Mouse (Mus musculus) left cerebral cortex, postnatal 10 days (tissue): ENCODE results near the gene Flt3. TPM values are rescaled to one million over a fixed set of nuclear protein-coding genes. Genes with fewer than 3 reads are reported as not detected.

Source experiments
- DNase-seq, 2 experiments: peaks; one replicate each; pipeline ENCODE4 v3.0.0; 2021 to 2022; ENCODE audit warnings: low spot score in 2 of 2, mixed read lengths in 1 of 2; ENCODE audit errors: extremely low spot score in 1 of 2
- intact Hi-C: fragments of 180-260 bp; cut with DNase I; formaldehyde crosslinking; loops from one replicate; pipeline ENCODE4 v1.15.1; 2025
- total RNA-seq, 2 experiments: library from RNA; stranded (reverse); gene quantifications; 2 replicates each; pipeline ENCODE4 v1.2.3; 2021

Gene Flt3
- total RNA-seq, 2 experiments from 2014 or later = 2.2 to 2.6 TPM

- peak in 1 of 2 experiments; percentile 63 for DNase-seq
- intact Hi-C loops = no loop called here
Measured at GRCm38 (mm10) chr5:147323237-147323917, 76.9 kb downstream of the Flt3 start.

GRCm38 (mm10) chr5:147322183-147322582, 78.1 kb downstream of the Flt3 start, which contains the start of gene Urad:
TSS of gene Urad (minus strand) at chr5:147322440.
- intact Hi-C loops = no loop called here
- no peak for DNase-seq

DNA sequence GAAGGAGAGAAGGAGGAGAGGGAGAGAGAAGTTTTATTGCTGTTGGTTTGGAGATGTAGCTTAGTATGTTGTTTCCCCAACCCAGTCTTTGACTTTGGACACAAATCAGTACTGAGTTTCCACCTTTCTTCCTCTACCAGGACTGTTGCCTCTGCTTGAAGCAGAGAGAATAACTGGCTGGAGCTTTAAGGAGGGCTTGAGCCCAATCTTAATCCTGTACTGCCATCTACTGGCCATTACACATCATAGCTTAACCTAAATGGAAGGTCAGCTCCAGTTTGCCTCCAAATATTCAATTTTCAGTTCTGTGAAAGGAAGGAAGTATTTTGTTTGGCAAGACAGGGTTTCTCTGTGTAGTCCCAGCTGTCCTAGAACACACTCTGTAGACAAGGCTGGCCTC, 80.6 kb downstream of the Flt3 start:
- intact Hi-C loops = loop anchor here (2.0 to 5.0 kb wide), 3 partner anchors 405 to 612 kb away; no protein-coding TSS in a partner anchor
- peak in 1 of 2 experiments; percentile 37 for DNase-seq

GRCm38 (mm10) chr5:147317991-147318390, 82.3 kb downstream of the Flt3 start:
- DNase-seq = no peak
- intact Hi-C loops = loop anchor here (2.0 to 5.0 kb wide), 3 partner anchors 403 to 611 kb away; no protein-coding TSS in a partner anchor

DNA sequence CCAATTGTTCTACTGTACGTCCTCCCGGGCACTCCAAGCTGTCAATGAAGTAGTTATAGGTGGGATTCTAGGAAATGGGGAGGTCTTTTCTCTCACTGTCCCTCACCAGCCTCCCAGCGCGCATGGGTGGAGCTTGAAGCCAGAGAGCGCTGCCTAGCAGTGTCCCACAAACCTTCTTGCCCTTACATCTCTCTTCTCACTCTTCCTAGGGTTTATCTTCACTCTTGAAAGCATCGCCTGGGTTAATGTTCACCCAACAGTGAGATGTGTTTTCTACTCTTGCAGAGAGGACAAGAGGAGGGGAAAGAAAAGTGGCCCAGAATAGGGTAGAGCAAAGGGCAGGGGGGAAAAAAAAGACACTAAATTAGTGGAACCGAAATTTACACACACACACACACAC, 83.0 kb downstream of the Flt3 start:
- intact Hi-C loops = loop anchor here (5.0 kb wide), 1 partner anchor 610 kb away; no protein-coding TSS in a partner anchor
- DNase-seq = no peak

DNA sequence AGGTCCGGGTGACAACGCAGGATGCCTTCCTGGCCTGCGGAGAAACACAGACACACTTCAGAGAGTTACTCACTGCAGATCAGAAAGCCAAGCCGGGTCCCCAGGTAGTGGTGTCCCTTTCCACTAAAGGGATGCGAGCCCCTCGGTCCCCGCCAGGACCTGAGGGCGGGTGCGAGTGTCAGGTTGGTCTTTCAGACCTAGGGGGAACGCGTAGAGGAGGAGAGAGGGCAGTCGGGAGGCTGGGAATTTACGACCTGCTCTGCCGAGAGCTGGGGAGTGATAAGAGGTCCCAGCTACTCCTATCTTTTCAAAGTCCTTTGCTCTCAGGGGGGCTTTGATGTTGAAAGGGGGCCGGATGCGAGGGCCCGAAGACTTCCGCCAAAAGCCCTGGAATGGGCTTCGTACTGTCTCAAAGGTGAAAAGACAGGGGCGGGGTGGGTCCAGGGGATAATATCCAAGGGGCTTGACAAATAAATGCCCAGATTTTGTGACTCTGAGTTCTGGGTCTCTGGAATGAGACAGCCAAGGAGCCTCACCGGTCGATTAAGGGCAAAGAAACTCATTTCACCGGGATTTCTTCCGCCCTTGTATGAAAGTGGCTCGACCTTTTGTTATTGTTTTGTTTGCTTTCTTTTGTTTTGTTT, 84.7 kb downstream of the Flt3 start:
- no peak for DNase-seq
- intact Hi-C loops = loop anchor here (5.0 kb wide), 1 partner anchor 608 kb away; no protein-coding TSS in a partner anchor

DNA sequence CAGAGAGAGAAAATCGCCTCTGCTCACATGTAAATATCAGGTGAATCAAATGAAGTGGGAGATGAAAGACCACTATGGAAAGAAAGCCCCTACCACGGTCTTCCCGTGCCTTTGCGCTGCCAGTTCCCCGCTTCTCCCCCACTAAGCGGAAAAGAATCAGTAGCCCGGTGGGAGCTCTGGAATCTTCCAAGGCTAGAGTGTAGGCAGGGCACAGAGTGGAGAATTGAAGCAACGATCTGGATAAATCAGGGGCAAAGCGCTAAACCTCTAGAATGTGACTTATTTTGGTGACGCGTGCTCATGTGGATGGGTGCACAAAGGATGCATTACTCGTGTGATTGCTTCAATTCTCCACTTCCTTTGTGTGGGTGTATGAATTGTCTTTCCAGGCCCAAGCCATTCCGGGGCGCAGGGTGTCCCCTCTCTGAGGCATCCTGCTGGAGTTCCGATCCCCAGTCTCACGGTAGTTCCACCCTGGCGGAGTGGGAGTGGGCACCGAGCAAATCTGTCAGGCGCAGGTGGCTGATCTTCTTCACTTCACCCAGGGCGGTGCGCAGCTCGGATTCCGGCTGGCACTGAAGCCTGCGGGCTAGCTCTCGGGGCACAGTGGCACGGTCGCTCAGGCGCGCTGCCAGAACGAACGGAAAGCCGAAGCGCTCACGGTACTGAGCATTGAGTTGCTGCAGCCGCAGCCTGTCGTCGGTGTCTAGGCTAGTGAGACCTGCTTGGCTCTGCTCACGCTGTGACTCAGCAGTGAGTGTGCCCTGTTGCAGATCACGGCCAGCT, 85.5 kb downstream of the Flt3 start:
- intact Hi-C loops = loop anchor here (5.0 kb wide), 2 partner anchors 38 to 608 kb away; no protein-coding TSS in a partner anchor
- no peak for DNase-seq

DNA sequence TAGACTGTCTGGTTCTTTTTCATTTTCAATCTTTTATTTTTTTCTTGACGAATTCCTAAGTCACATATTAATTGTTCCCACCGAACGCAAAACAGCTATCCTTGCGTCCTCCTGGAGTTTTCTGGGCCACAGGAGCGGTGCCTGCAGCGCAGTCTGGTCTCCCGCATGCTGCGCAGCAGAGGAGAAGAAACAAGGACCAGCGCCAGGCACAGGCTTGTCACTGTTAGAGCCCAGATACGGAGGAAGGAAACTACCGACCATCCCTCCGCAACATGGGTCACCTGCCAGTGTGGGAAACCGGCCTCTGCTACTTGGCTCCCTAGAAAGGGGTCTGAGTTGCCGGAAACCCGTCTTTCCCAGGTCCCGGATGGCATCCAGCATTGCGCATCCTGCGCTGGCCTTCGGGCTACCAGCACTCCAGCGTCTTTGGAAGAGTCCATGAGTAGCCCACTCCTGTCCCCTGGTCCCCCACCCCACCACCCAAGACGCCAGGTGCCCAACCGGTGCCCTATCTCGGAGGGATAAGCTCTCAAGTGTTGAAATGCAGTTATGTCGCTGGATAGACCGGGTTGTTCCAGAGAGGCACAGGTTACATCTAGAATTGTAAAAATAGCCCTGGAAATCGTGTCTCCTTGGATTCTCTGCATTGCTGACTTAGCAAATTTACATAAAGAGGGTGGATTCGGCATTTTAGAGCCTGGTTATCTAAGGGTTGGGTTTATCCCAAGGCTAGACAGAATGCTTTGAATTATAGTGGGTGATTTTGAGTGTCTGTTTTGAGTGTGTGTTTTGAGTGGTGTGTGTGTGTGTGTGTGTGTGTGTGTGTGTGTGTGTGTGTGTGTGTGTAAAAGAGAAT, 87.2 kb downstream of the Flt3 start:
- intact Hi-C loops = loop anchor here (5.0 kb wide), 1 partner anchor 36 kb away; no protein-coding TSS in a partner anchor
- DNase-seq = no peak

GRCm38 (mm10) chr5:147309786-147310185, 90.5 kb downstream of the Flt3 start:
- intact Hi-C loops = loop anchor here (5.0 kb wide), 1 partner anchor 32 kb away; no protein-coding TSS in a partner anchor
- DNase-seq = no peak

DNA sequence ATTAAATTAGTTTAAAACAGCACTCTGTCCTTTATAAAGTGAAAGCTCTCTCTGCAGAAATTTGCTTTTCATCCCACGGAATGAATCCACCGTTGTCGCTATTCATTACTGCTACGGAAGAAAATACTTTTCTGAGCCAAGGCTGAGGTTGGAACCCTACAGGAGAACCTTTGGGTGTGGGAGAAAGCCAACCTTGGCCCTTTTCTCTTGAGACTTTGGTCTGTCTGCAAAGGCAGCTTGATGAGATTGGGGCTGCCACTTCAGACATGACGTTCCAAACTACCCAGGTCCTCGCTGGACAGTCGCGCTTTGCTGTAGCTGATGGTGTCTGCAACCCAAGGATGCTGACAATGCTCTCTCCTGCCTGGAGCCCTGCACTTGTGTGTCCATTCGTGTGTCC, 91.8 kb downstream of the Flt3 start:
- no peak for DNase-seq
- intact Hi-C loops = no loop called here

DNA sequence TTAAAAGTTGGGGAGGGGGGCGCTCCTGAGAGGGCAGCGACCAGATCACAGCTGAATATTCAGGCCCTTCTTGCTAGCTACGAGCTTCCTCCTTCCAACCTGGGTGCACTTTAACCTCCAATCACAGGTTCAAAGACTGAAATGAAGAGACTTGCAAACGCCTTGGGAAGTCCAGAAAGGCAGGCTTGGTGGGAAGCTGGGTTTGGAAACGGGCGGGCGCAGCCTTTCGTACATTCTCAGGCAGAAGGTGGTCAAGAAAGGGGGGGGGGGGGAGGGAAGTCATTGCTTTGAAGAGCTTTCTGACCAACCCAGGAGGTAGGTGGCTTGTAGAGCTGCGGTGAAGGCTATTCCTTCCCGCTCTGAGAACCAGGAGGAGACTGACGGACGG, 92.9 kb downstream of the Flt3 start:
- intact Hi-C loops = no loop called here
- DNase-seq = no peak

DNA sequence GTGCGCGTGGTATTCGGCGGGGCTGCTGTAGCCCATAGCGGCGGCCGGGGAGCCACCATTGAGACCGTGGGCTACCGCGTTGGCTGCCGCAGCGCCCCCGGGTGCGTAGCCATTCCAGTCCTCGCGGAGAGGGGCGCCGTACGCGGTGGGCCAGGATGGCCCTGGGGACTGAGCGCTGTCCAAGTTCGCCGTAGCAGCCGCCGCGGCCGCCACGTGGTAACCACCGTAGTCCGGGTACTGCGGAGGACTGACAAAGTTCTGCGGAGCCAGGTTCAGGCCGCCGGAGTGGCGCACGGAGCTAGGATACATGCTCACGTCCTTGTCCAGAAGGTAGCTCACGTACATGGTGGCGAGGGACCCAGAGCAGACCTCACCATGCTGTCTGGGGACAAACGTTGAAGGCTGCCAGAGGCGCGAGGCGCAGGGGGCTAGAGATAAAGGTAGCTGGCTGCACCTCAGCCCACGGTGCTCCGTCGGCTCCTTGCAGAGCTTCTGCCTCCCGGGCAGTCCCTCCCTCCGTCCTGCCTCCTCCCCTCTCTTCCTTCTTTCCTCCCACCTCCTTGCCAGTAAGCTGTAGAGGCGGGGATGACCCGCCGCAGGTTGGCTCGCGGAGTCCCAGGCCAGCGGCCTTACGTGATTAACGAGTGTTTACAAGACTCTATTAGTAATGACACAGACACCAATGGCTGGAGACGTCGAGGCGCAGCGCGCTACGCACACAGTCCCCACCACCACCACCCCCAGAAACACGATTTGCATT, 93.5 kb downstream of the Flt3 start, which contains the start of gene Cdx2:
TSS of gene Cdx2 (minus strand) at position 633 of the 760 bp plus-strand sequence.
- intact Hi-C loops = no loop called here
- no peak for DNase-seq

- DNase-seq = no peak
- intact Hi-C loops = no loop called here
Measured at GRCm38 (mm10) chr5:147305856-147306637, 94.2 kb downstream of the Flt3 start.

DNA sequence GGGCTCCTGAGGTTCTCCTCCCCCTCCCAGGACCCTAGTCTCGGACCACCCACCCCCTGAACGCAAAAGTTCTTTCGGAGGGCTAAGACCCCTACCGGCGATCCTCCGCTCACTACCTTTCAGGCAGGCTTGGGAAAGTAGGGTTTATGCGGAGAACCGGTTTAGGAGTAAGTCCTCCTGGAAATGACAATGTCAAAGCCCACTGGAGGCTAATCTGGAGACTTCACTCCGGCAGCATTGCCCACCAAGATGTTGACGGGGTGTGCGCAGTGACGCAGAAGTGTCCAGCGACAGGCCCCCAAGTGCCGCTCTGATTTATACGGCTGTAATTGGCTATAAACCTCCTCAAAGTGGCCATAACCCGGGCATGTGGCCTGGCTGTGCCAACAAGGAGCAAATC, 95.1 kb downstream of the Flt3 start:
- no peak for DNase-seq

GRCm38 (mm10) chr5:147304276-147305155, 95.8 kb downstream of the Flt3 start:
- intact Hi-C loops = loop anchor here (5.0 kb wide), 1 partner anchor 367 kb away; no protein-coding TSS in a partner anchor

More for the DNA sequence above, 95.1 kb downstream of the Flt3 start:
- intact Hi-C loops = no loop called here

More at GRCm38 (mm10) chr5:147304276-147305155, 95.8 kb downstream of the Flt3 start:
- DNase-seq = no peak
